Mouse (Mus musculus): ENCODE measurements around the gene Nav2. TPM values are rescaled to one million over a fixed set of nuclear protein-coding genes. Genes with fewer than 3 reads are reported as not detected.

Gene Nav2
- total and polyA plus RNA-seq, 3 experiments, result 20.4 to 49.9 (median 34.4) TPM

DNA sequence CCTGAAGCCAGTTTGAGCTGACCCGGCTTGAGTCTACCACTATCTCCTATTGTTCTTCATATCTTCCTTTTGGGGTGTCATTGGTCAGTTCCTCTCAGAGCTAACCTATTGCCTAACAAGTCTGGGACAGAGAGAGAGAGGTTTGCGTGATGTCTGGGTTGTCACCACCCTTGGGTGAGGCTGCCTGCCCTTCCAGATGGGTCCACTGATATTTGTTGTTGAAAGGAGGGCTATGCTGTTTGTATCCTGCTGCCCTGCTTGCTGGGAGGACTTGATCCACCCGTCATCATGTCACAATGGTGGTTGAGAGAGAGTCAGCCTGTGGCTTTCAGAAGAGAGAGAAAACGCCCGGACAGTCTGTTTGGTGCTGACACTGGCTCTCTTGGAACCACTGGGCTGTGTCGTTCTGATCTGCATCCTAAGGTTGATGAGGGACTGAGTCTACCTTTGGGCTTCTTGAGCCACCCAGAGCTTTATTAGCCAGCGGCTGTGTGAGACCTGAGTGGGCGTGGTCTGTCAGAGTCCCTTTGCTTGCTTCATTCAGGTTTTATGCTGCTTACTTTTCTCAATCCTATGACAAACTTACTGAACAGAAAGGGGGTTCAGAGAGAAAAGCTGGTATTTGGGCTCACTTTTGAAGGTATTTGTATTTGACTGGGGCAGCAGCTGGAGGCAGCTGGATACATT lies 441.9 kb downstream of the Nav2 start:
- H3K36me3 ChIP-seq (ENCODE audit: control insufficient read depth, insufficient read depth, low read length), result no peaks in the 10 kb centered on the region
- H3K9ac ChIP-seq (ENCODE audit: low read depth, low read length), result no peak overlapping the region
- no peaks in the 10 kb centered on the region for H3K79me2 ChIP-seq (replicated peaks; ENCODE audit: control insufficient read depth, insufficient read depth, low read length)
- WGBS, result 65% methylated on average over 8 of the region's 8 CpGs
- TF ChIP-seq CTCF (IDR thresholded peaks at IDR 0.05) (no peak), POLR2A (IDR thresholded peaks at IDR 0.05; ENCODE audit: insufficient read depth, low read depth, low read length) (no peak), EP300 (IDR thresholded peaks at IDR 0.05; ENCODE audit: insufficient read depth, low read depth, low read length) (no peak)
- no peak overlapping the region for H3K27ac ChIP-seq
- peaks cover 3% of the 10 kb centered on the region; the same call in 1 of the 2 replicates for H3K4me1 ChIP-seq (ENCODE audit: control insufficient read depth, insufficient read depth, low read length)
- H3K27me3 ChIP-seq (ENCODE audit: control insufficient read depth, insufficient read depth, low read length), result no peaks in the 10 kb centered on the region
- no peak for DNase-seq
- intact Hi-C loops (cut with DNase I), result no loop called here
- H3K4me3 ChIP-seq, result no peak overlapping the region

DNA sequence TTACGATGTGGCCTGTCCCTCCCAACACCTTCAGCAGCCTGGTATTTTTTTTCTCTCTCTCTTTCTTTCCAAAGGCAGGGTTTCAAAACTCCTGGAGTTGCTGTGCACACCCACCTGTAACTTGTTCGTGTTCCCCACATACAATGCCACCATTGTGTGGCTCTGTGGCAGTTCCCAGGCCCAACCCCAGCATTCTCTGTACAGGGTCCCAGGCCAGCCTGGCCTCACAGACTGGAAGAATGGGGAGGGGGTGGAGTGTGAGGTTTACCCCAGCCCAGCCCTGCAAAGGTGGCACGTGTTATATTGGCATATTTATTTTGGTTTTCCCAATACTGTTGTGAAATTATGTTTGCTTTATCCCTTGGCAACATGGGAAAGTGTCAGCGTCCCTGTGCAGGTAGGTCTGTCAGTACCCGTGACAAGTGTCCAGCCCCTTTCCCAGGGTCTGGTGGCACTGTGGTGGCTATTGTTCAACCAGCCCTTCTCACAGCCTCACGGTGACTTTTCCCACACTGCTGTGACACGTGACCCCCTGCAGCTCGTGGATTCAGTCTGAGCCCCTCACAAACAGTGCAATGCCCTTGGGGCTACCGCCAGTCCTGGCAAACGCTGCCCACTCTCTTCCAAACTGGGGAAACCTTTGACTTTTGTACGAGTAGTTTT lies 443.2 kb downstream of the Nav2 start:
- DNase-seq, result no peak
- Histone ChIP-seq H3K36me3 (ENCODE audit: control insufficient read depth, insufficient read depth, low read length) (no peaks in the 10 kb centered on the region), H3K4me1 (ENCODE audit: control insufficient read depth, insufficient read depth, low read length) (peaks cover 3% of the 10 kb centered on the region; the same call in 1 of the 2 replicates), H3K79me2 (replicated peaks; ENCODE audit: control insufficient read depth, insufficient read depth, low read length) (no peaks in the 10 kb centered on the region), H3K4me3 (no peak overlapping the region), H3K27me3 (ENCODE audit: control insufficient read depth, insufficient read depth, low read length) (no peaks in the 10 kb centered on the region), H3K9ac (ENCODE audit: low read depth, low read length) (no peak overlapping the region), H3K27ac (no peak overlapping the region)
- 75% methylated on average over 11 of the region's 11 CpGs for WGBS
- intact Hi-C loops (cut with DNase I), result no loop called here
- TF ChIP-seq EP300 (IDR thresholded peaks at IDR 0.05; ENCODE audit: insufficient read depth, low read depth, low read length) (no peak), CTCF (IDR thresholded peaks at IDR 0.05) (no peak), POLR2A (IDR thresholded peaks at IDR 0.05; ENCODE audit: insufficient read depth, low read depth, low read length) (no peak)

DNA sequence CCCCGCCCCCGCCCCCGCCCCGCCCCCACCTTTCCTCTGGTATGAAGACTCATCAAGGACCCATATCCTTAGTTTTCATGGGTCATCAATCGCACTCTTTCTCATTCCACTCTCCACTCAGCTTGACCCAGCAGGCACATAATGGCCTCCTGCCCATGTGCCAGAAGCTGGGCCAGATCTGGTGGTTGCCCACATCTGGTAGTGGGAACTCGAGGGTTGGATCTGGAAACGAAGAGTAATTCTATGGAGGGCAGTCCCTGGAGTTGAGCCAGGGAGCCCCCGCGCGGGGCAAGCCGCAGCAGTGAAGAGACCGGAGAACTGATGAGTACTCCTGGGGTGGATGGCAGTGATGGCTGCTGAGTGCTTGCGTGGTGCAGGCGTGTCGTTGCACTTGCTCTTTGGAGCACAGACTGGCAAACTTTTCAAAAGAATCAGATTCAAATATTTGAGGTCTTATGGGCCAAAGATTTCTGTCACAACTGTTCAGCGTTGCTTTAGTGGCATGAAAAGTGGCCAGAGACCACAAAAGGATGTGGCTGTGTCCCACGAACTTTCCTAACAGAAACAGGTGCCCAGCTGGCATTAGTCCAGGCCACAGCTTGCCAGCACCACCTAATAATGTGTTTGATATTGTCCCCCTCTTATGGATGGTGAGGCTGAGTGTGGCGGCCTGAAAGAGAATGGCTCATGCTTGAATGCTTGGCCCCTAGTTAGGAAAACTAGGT lies 449.1 kb downstream of the Nav2 start:
- no peak overlapping the region for H3K9ac ChIP-seq (ENCODE audit: low read depth, low read length)
- 85% methylated on average over 18 of the region's 18 CpGs for WGBS
- no peaks in the 10 kb centered on the region for H3K79me2 ChIP-seq (replicated peaks; ENCODE audit: control insufficient read depth, insufficient read depth, low read length)
- H3K4me1 ChIP-seq (ENCODE audit: control insufficient read depth, insufficient read depth, low read length), result no peaks in the 10 kb centered on the region; the same call in 1 of the 2 replicates
- intact Hi-C loops (cut with DNase I), result no loop called here
- H3K27me3 ChIP-seq (ENCODE audit: control insufficient read depth, insufficient read depth, low read length), result no peaks in the 10 kb centered on the region
- TF ChIP-seq CTCF (IDR thresholded peaks at IDR 0.05), result no peak
- TF ChIP-seq POLR2A (IDR thresholded peaks at IDR 0.05; ENCODE audit: insufficient read depth, low read depth, low read length), result no peak
- no peaks in the 10 kb centered on the region for H3K36me3 ChIP-seq (ENCODE audit: control insufficient read depth, insufficient read depth, low read length)
- DNase-seq, result no peak
- H3K4me3 ChIP-seq, result no peak overlapping the region
- no peak overlapping the region for H3K27ac ChIP-seq

DNA sequence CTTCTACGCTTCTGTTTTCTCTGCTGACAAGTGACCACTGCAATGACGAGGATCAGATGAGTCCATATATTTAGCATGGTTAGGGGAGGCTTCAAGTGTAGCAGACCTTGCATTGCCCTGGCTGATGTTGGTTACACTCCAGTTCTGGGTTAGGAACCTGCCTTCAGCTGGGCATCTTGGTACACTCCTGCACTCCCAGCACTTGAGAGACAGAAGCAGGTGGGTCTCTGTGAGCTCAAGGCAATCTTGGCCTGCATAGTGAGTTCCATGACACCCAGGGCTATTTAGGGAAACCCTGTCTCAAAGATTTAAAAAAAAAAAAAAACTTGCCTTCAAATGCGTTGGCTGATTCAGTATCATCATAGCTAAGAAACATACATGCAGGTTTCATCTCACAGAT lies 450.6 kb downstream of the Nav2 start:
- Histone ChIP-seq H3K27ac (no peak overlapping the region), H3K36me3 (ENCODE audit: control insufficient read depth, insufficient read depth, low read length) (no peaks in the 10 kb centered on the region), H3K4me3 (no peak overlapping the region), H3K79me2 (replicated peaks; ENCODE audit: control insufficient read depth, insufficient read depth, low read length) (no peaks in the 10 kb centered on the region), H3K27me3 (ENCODE audit: control insufficient read depth, insufficient read depth, low read length) (no peaks in the 10 kb centered on the region), H3K4me1 (ENCODE audit: control insufficient read depth, insufficient read depth, low read length) (no peaks in the 10 kb centered on the region; the same call in 1 of the 2 replicates), H3K9ac (ENCODE audit: low read depth, low read length) (no peak overlapping the region)
- 79% methylated on average over 3 of the region's 3 CpGs for WGBS
- TF ChIP-seq EP300 (IDR thresholded peaks at IDR 0.05; ENCODE audit: insufficient read depth, low read depth, low read length) (no peak), CTCF (IDR thresholded peaks at IDR 0.05) (no peak), POLR2A (IDR thresholded peaks at IDR 0.05; ENCODE audit: insufficient read depth, low read depth, low read length) (no peak)
- DNase-seq, result no peak
- intact Hi-C loops (cut with DNase I), result no loop called here

DNA sequence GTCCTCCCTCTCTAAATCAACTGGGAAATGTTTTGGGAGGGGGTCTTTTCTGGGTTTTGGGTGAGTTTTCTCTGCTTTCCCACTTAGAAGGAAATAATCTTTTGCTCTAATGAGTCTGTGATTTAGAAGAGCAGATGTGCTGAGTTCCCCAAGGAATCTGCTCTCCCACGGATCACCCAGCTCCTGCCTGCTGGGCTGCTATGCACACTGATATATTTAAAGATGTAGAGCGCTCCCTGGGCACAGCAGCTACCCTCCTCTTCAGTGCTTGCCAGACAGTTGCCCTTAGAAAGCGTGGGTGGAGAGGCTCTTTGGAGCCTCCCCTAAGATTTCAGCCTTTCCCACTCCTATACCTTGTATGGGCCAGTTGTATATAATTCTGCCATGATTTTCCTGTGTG lies 452.1 kb downstream of the Nav2 start:
- Histone ChIP-seq H3K27me3 (ENCODE audit: control insufficient read depth, insufficient read depth, low read length) (no peaks in the 10 kb centered on the region), H3K4me3 (no peak overlapping the region), H3K27ac (no peak overlapping the region), H3K36me3 (ENCODE audit: control insufficient read depth, insufficient read depth, low read length) (no peaks in the 10 kb centered on the region), H3K4me1 (ENCODE audit: control insufficient read depth, insufficient read depth, low read length) (no peaks in the 10 kb centered on the region; the same call in 1 of the 2 replicates), H3K79me2 (replicated peaks; ENCODE audit: control insufficient read depth, insufficient read depth, low read length) (no peaks in the 10 kb centered on the region), H3K9ac (ENCODE audit: low read depth, low read length) (no peak overlapping the region)
- no peak for DNase-seq
- no peak for TF ChIP-seq CTCF (IDR thresholded peaks at IDR 0.05)
- no peak for TF ChIP-seq POLR2A (IDR thresholded peaks at IDR 0.05; ENCODE audit: insufficient read depth, low read depth, low read length)
- no peak for TF ChIP-seq EP300 (IDR thresholded peaks at IDR 0.05; ENCODE audit: insufficient read depth, low read depth, low read length)
- intact Hi-C loops (cut with DNase I), result loop anchor here (5.0 kb wide), 1 partner anchor 63 kb away; no protein-coding TSS in a partner anchor
- 45% methylated on average over 3 of the region's 3 CpGs for WGBS

Data from heart, adult 2 months (tissue).